Mouse (Mus musculus) limb, embryonic 11.5 days (tissue): Measurements from ENCODE around the gene Il21r. TPM values are rescaled to one million over a fixed set of nuclear protein-coding genes. Genes with fewer than 3 reads are reported as not detected.

Experiments used
- ATAC-seq: fragments of 200-750 bp; cut with Nextera tagmentation; 2 replicates; pipeline ENCODE4 v1.8.0; 2017; ENCODE audit warnings: low read depth; ENCODE audit not compliant: insufficient number of reproducible peaks, low FRiP score, low TSS enrichment
- DNase-seq: peaks from one replicate; pipeline ENCODE4 v3.0.0-alpha.2; 2015; ENCODE audit warnings: low spot score
- H3K27ac ChIP-seq: fragments of 300-500 bp; sonication (generic); replicated peaks from 2 replicates; pipeline ENCODE4 v1.5.1; 2014; ENCODE audit warnings: low read depth, mild to moderate bottlenecking, low read length
- H3K27me3 ChIP-seq: fragments of 300-500 bp; sonication (generic); 2 replicates; pipeline ENCODE4 v1.6.1; 2014; ENCODE audit warnings: mild to moderate bottlenecking, low read length, mixed read lengths; ENCODE audit not compliant: control insufficient read depth, insufficient read depth
- H3K36me3 ChIP-seq: fragments of 300-500 bp; sonication (generic); 2 replicates; pipeline ENCODE4 v1.6.1; 2014; ENCODE audit warnings: mild to moderate bottlenecking, low read length, moderate library complexity, mixed read lengths; ENCODE audit not compliant: control insufficient read depth, insufficient read depth
- H3K4me1 ChIP-seq: fragments of 300-500 bp; sonication (generic); 2 replicates; pipeline ENCODE4 v1.6.1; 2014; ENCODE audit warnings: low read length, mixed read lengths; ENCODE audit not compliant: control insufficient read depth, insufficient read depth
- H3K4me2 ChIP-seq: fragments of 300-500 bp; sonication (generic); 2 replicates; pipeline ENCODE4 v1.6.1; 2014; ENCODE audit warnings: low read depth, mild to moderate bottlenecking, moderate library complexity; ENCODE audit not compliant: severe bottlenecking
- H3K4me3 ChIP-seq: fragments of 300-500 bp; sonication (generic); 2 replicates; pipeline ENCODE4 v1.5.1; 2014; ENCODE audit warnings: low read depth, low read length
- H3K9ac ChIP-seq: fragments of 300-500 bp; sonication (generic); 2 replicates; pipeline ENCODE4 v1.6.1; 2014; ENCODE audit warnings: mild to moderate bottlenecking, low read length
- H3K9me3 ChIP-seq: fragments of 300-500 bp; sonication (generic); 2 replicates; pipeline ENCODE4 v1.6.1; 2016; ENCODE audit warnings: low read length; ENCODE audit not compliant: control insufficient read depth
- WGBS: fragments of 180-500 bp; shearing (Covaris S2); extraction: QIAGEN DNeasy Blood & Tissue Kit; methylation state at CpG from one replicate; pipeline ENCODE4 v1.1.7; 2014; 5-methylcytosine and 5-hydroxymethylcytosine counted together
- polyA plus RNA-seq: library from polyadenylated mRNA; unstranded; fragments of >200 nt; fragmentation: Nextera tagmentation; extraction: Ambion mirVana; gene quantifications from 2 replicates; pipeline ENCODE4 v1.2.1, GENCODE M21; 2014

The Il21r gene
- polyA plus RNA-seq, 1 experiment from 2014 or later, result 0.20 TPM

DNA sequence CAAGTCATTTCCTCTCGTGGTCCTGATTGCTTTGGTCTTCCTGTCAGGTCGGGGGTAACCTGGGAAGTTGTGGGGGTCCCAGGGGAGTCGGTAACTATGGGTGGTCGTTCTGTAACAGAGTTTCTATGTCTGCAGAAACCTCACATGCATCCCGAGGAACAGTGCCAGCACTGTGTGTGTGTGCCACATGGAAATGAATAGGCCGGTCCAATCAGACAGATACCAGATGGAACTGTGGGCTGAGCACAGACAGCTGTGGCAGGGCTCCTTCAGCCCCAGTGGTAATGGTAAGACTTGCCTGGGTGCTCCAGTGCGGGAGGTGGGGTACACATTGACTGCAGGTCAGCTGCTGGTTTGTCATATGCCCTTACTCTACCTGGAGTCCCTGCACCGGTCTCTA lies 34.3 kb upstream of the Il21r start:
- DNase-seq (no peak), ATAC-seq (no peak)
- no peak overlapping the region for H3K4me3 ChIP-seq
- no peak overlapping the region for H3K27ac ChIP-seq
- no peak overlapping the region for H3K4me2 ChIP-seq
- H3K9ac ChIP-seq, result no peak overlapping the region
- no peaks in the 10 kb centered on the region for H3K27me3 ChIP-seq
- H3K36me3 ChIP-seq, result no peaks in the 10 kb centered on the region
- WGBS, result 83% methylated on average over 8 of the region's 8 CpGs
- H3K9me3 ChIP-seq, result no peaks in the 10 kb centered on the region
- no peaks in the 10 kb centered on the region for H3K4me1 ChIP-seq

DNA sequence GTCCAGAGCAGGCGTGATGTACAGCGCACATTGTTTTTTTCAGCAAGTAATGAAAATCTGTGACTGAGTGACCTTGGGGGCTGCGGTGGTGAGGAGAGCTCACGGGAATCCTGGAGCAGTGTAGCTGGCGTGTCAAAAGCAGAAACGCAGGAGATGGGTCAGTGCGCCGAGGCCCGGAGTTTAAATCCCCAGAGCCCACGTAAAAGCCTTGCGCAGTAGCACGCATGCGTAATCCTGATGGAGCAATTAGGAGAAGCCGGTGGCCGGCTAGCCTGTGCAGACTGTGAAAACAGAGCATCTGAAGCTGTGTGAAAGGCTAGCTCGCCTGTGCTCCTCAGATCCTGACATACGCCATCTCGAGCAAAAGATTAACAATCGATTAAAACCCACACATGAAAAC lies 31.3 kb upstream of the Il21r start:
- WGBS, result 88% methylated on average over 19 of the region's 19 CpGs
- no peak for DNase-seq
- H3K36me3 ChIP-seq, result no peaks in the 10 kb centered on the region
- H3K4me1 ChIP-seq, result no peaks in the 10 kb centered on the region
- H3K9me3 ChIP-seq, result no peaks in the 10 kb centered on the region
- H3K4me2 ChIP-seq, result no peak overlapping the region
- no peak overlapping the region for H3K4me3 ChIP-seq
- no peak overlapping the region for H3K9ac ChIP-seq
- no peak overlapping the region for H3K27ac ChIP-seq
- no peaks in the 10 kb centered on the region for H3K27me3 ChIP-seq
- no peak for ATAC-seq

DNA sequence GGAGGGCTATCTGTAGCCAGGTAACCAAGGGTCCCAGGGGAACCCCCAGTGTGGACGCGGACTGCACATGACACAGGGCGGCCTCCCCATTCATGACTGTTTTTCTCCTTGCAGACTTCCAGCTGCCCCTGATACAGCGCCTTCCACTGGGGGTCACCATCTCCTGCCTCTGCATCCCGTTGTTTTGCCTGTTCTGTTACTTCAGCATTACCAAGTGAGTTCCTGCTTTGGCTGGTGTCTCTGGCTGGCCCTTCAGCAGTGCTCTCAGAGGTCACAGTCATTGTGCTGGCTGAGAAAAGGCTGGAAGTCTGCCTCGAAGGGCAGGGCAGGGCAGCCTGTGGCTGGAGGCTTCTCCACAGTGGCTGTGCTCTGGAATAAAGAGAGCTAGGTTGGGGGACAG lies 30.5 kb upstream of the Il21r start:
- Histone ChIP-seq H3K9me3 (no peaks in the 10 kb centered on the region), H3K36me3 (no peaks in the 10 kb centered on the region), H3K4me3 (no peak overlapping the region), H3K4me1 (no peaks in the 10 kb centered on the region), H3K4me2 (no peak overlapping the region), H3K27ac (no peak overlapping the region), H3K9ac (no peak overlapping the region), H3K27me3 (no peaks in the 10 kb centered on the region)
- DNase-seq (no peak), ATAC-seq (no peak)
- WGBS, result 82% methylated on average over 6 of the region's 6 CpGs

DNA sequence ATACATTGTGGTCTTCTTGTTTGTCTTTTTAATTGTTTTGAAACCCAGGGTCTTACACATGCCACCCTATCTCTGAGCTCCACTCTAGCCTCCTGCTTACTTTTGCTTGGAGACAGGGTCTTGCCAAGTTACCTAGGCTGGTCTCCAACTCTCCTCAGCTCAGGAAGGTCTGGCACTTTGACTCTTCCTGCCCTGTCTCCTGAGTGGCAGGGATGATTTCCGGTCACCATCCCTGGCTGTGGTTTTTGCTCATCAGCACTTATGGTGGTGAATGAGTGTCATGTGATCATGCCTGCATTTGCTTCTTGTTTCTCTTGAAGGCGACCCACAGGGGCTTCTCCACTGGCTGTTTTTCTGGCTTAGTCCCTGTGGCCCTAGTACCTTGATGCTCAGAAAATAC lies 29.4 kb upstream of the Il21r start:
- 79% methylated on average over 2 of the region's 2 CpGs for WGBS
- no peaks in the 10 kb centered on the region for H3K27me3 ChIP-seq
- no peak for ATAC-seq
- no peaks in the 10 kb centered on the region for H3K4me1 ChIP-seq
- no peak overlapping the region for H3K4me2 ChIP-seq
- DNase-seq, result no peak
- H3K4me3 ChIP-seq, result no peak overlapping the region
- H3K27ac ChIP-seq, result no peak overlapping the region
- no peak overlapping the region for H3K9ac ChIP-seq
- no peaks in the 10 kb centered on the region for H3K36me3 ChIP-seq
- H3K9me3 ChIP-seq, result no peaks in the 10 kb centered on the region

DNA sequence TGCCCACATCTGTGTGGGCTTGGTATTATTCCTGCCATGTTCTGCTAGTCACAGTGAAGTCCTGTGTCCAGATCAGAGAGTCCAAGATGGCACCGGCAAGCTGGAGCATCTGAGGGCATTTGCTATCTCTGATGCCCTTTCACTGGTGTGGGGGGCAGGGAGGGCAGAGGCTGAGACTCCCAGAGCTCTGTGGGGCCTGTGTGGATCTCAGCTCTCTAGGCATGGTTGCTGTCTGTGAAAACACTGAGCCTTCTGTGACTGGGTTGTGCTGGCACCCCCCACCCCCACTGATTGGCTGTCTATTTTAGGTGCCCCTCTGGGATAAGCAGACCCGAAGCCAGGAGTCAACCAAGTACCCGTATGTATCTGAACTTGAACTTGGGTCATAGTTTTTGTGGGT lies 28.4 kb upstream of the Il21r start:
- no peak overlapping the region for H3K9ac ChIP-seq

DNA sequence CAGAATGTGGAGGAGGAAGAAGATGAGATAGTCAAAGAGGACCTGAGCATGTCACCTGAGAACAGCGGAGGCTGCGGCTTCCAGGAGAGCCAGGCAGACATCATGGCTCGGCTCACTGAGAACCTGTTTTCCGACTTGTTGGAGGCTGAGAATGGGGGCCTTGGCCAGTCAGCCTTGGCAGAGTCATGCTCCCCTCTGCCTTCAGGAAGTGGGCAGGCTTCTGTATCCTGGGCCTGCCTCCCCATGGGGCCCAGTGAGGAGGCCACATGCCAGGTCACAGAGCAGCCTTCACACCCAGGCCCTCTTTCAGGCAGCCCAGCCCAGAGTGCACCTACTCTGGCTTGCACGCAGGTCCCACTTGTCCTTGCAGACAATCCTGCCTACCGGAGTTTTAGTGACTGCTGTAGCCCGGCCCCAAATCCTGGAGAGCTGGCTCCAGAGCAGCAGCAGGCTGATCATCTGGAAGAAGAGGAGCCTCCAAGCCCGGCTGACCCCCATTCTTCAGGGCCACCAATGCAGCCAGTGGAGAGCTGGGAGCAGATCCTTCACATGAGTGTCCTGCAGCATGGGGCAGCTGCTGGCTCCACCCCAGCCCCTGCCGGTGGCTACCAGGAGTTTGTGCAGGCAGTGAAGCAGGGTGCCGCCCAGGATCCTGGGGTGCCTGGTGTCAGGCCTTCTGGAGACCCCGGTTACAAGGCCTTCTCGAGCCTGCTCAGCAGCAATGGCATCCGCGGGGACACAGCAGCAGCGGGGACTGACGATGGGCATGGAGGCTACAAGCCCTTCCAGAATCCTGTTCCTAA lies 27.3 kb upstream of the Il21r start:
- H3K4me1 ChIP-seq, result 0 out of 2 replicates have a peak, but pooled peaks cover 4% of the 10 kb centered on the region
- H3K27me3 ChIP-seq, result no peaks in the 10 kb centered on the region
- H3K27ac ChIP-seq, result no peak overlapping the region
- no peaks in the 10 kb centered on the region for H3K36me3 ChIP-seq
- H3K4me3 ChIP-seq, result no peak overlapping the region
- H3K4me2 ChIP-seq, result no peak overlapping the region
- no peaks in the 10 kb centered on the region for H3K9me3 ChIP-seq
- ATAC-seq (no peak), DNase-seq (no peak)
- no peak overlapping the region for H3K9ac ChIP-seq
- 86% methylated on average over 16 of the region's 16 CpGs for WGBS

More for the DNA sequence above, 28.4 kb upstream of the Il21r start:
- no peaks in the 10 kb centered on the region for H3K9me3 ChIP-seq
- H3K36me3 ChIP-seq, result no peaks in the 10 kb centered on the region
- H3K4me1 ChIP-seq, result no peaks in the 10 kb centered on the region
- no peak for ATAC-seq
- H3K27me3 ChIP-seq, result no peaks in the 10 kb centered on the region
- 94% methylated on average over 3 of the region's 3 CpGs for WGBS
- no peak overlapping the region for H3K4me2 ChIP-seq
- no peak for DNase-seq
- H3K4me3 ChIP-seq, result no peak overlapping the region
- H3K27ac ChIP-seq, result no peak overlapping the region

DNA sequence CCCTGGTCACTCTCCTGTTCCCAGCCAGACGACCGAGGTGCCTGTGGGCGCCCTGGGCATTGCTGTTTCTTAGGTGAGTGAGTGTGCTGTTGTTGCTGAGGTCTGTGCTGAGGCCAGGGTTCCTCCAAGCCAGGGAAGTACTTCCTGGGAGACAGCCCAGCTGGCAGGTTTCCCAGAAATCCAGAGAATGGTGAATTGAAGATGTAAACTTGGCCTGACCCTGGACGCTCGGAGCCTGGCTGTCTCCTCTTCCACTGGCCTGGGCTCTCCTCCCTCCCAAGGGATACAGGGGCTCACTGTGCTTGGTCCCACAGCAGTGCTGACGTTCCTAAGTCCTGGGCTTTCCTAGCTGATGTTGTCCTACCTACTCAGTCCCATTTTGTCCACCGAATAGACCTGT lies 26.2 kb upstream of the Il21r start:
- Histone ChIP-seq H3K27ac (no peak overlapping the region), H3K9me3 (no peaks in the 10 kb centered on the region), H3K36me3 (no peaks in the 10 kb centered on the region), H3K27me3 (no peaks in the 10 kb centered on the region), H3K4me3 (no peak overlapping the region), H3K9ac (no peak overlapping the region), H3K4me1 (0 out of 2 replicates have a peak, but pooled peaks cover 4% of the 10 kb centered on the region), H3K4me2 (no peak overlapping the region)
- WGBS, result 88% methylated on average over 7 of the region's 7 CpGs
- DNase-seq (no peak), ATAC-seq (no peak)

DNA sequence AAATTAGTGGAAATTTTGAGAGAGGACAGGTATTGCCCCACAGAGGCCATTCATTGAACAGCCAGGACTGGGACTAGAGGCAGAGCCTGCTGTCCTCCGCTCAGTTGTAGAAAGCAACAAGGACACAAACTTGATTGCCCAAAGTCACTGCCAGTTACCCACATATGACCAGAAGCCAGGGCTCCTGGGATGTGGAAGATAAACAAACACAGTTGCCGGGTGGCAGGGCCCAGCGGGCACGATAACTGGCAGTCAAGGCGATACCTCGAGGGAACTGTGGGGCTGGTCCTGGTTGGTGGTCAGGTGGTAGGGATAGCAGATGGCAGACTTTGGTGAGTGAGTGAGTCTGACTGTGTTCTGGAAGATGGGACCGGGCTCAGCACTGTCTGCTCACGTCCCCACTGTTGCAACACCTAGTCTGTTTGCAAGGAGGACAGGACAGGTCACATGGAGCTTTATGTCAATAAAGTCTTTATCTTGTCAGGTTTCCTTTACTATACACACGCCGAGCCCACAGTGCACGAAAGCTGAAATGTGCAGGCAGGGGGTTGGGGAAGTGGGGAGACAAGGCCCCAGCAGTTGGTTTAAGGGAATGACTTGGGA lies 25.6 kb upstream of the Il21r start:
- Histone ChIP-seq H3K9me3 (no peaks in the 10 kb centered on the region), H3K27ac (no peak overlapping the region), H3K36me3 (no peaks in the 10 kb centered on the region), H3K4me1 (0 out of 2 replicates have a peak, but pooled peaks cover 4% of the 10 kb centered on the region), H3K9ac (no peak overlapping the region), H3K4me2 (no peak overlapping the region), H3K27me3 (no peaks in the 10 kb centered on the region), H3K4me3 (no peak overlapping the region)
- DNase-seq (no peak), ATAC-seq (no peak)
- 86% methylated on average over 11 of the region's 11 CpGs for WGBS
